Mouse (Mus musculus) thymus, adult 2 months (tissue): ENCODE measurements at regions not wholly inside any gene's neighbourhood (a gene's known extent, or its start where the extent isn't known, plus 50 kb on each side); places are given as distances from the start of the nearest gene placed in this dataset.

Experiments used
- CTCF ChIP-seq: fragments of 200-500 bp; IDR thresholded peaks from 2 replicates; pipeline ENCODE4 v1.5.1; 2012; ENCODE audit warnings: mild to moderate bottlenecking, control low read depth, low read length, moderate library complexity, borderline replicate concordance; ENCODE audit not compliant: control insufficient read depth, poor library complexity, insufficient read depth; ENCODE audit errors: extremely low read depth
- POLR2A ChIP-seq: fragments of 200-500 bp; IDR thresholded peaks from 2 replicates; pipeline ENCODE4 v1.6.1; 2012; ENCODE audit warnings: mild to moderate bottlenecking, low read length, control low read depth, moderate library complexity; ENCODE audit not compliant: control insufficient read depth, poor library complexity, insufficient read depth; ENCODE audit errors: extremely low read depth

GRCm38 (mm10) chr13:115405916-115406315 lies 304.2 kb upstream of the Itga1 start:
- TF ChIP-seq POLR2A: no peak
- no peak for TF ChIP-seq CTCF
